Mouse (Mus musculus): ENCODE results near the gene Slc22a23. TPM values are rescaled to one million over a fixed set of nuclear protein-coding genes. Genes with fewer than 3 reads are reported as not detected.

The Slc22a23 gene
- total RNA-seq, 2 experiments from 2014 or later: 50.0 to 59.4 TPM

- DNase-seq (ENCODE audit: low spot score in 2 of 2): no peak
- intact Hi-C loops (cut with DNase I): loop anchor here (5.0 kb wide), 1 partner anchor 286 kb away; no protein-coding TSS in a partner anchor
Observed at GRCm38 (mm10) chr13:34346238-34346637, 1.3 kb upstream of the Slc22a23 start.

DNA sequence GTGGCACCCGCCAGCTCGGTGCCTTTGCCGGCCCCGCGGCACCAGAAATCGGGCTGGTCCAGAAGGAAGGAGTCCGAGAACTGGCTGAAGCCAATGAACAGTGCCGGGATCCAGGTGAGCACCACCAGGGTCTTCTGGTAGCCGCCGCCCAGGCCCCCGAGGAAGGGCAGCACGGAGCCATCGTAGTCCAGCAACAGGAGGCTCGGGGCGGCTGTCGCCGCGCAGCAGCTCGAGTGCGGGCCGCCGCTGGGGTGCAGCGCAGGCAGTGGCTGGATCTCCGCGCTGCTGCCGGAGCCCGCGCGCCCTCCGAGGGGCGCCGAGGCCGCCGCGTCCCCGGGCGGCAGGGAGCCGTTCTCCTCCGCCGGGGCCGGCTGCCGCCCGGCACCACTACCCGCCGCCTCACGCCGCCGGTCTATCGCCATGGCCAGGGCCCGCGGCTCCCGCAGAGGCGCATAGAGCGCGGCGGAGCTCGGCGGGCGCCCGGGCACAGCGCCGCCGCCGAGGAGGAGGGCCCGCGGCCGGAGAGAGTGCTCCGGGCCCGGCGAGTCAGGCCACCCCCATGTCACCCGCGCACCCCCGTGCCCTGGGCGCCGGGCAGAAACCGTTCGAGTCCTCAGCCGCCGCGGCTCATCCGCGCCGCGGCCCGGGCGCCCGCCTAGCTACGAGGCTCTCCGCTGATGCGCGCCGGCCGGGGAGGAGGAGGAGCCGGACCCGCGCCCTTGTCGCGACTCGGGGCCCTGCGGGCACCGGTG lies 430 bp downstream of the Slc22a23 start:
- intact Hi-C loops (cut with DNase I): loop anchor here (2.0 to 5.0 kb wide), 3 partner anchors 47 to 288 kb away; no protein-coding TSS in a partner anchor
- peak; percentile 59 to 73 for DNase-seq (ENCODE audit: low spot score in 2 of 2)

GRCm38 (mm10) chr13:34343719-34344375 lies 1.1 kb downstream of the Slc22a23 start:
- intact Hi-C loops (cut with DNase I): loop anchor here (2.0 to 5.0 kb wide), 2 partner anchors 47 to 155 kb away; no protein-coding TSS in a partner anchor
- DNase-seq (ENCODE audit: low spot score in 2 of 2): peak; percentile 45 to 65

DNA sequence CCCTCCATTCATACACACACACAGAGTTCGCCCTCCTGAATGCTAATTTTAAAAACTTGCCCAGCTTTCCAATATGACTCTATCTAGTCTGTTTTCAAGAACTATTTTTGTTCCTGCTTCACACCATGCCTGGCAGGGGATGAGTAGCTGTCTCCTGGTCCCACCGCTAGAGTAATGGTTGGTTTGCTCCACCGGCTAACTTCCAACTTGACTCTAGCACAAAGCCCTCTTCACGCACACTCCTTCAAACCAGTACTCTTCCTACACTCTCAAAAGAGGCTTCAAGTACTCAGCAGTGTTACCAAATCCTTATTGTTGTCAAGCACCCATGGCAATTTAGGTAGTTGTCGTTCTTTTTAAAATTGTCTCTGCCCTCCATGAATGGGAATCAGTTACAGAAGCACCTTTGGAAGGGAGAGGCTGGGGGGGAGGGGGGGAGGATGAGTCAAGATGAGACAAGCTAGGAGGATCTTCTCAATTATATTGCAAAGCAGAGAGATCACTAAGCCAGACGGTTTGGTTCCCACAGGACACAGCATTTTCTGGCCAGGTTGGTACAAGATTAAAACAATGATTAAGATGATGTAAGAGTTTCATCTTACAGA lies 2.6 kb downstream of the Slc22a23 start:
- intact Hi-C loops (cut with DNase I): loop anchor here (5.0 kb wide), 1 partner anchor 45 kb away; no protein-coding TSS in a partner anchor
- no peak for DNase-seq (ENCODE audit: low spot score in 2 of 2)

- DNase-seq (ENCODE audit: low spot score in 2 of 2): no peak
- intact Hi-C loops (cut with DNase I): no loop called here
Observed at GRCm38 (mm10) chr13:34336895-34337294, 8.1 kb downstream of the Slc22a23 start.

- no peak for DNase-seq (ENCODE audit: low spot score in 2 of 2)
- intact Hi-C loops (cut with DNase I): loop anchor here (2.0 kb wide), 1 partner anchor 14 kb away; no protein-coding TSS in a partner anchor
Observed at GRCm38 (mm10) chr13:34334847-34335246, 10.1 kb downstream of the Slc22a23 start.

GRCm38 (mm10) chr13:34332762-34333161 lies 12.2 kb downstream of the Slc22a23 start:
- intact Hi-C loops (cut with DNase I): no loop called here
- DNase-seq (ENCODE audit: low spot score in 2 of 2): peak in 1 of 2 experiments; percentile 30

- no peak for DNase-seq (ENCODE audit: low spot score in 2 of 2)
- intact Hi-C loops (cut with DNase I): no loop called here
Observed at GRCm38 (mm10) chr13:34331399-34332186, 13.4 kb downstream of the Slc22a23 start.

- intact Hi-C loops (cut with DNase I): no loop called here
- DNase-seq (ENCODE audit: low spot score in 2 of 2): no peak
Observed at GRCm38 (mm10) chr13:34329589-34329988, 15.4 kb downstream of the Slc22a23 start.

DNA sequence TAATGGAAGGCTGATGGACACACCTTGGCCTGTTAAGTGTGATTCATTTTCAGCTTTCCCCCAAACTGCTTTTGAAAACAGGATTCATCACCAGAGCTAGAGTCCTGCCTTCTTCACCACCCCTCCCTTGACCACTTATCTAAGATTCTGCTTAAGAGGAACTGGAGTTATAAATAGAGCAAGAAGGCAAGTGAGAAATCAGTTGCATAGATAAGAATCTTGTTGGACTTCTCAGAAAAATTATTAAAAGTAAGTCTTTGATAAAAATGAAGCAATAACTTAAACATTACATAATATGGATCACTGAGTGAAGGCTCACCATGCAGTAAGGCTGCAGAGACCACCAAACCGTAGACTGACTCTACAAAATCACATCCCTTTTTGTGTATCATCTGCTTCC lies 18.0 kb downstream of the Slc22a23 start:
- DNase-seq (ENCODE audit: low spot score in 2 of 2): no peak
- intact Hi-C loops (cut with DNase I): no loop called here

DNA sequence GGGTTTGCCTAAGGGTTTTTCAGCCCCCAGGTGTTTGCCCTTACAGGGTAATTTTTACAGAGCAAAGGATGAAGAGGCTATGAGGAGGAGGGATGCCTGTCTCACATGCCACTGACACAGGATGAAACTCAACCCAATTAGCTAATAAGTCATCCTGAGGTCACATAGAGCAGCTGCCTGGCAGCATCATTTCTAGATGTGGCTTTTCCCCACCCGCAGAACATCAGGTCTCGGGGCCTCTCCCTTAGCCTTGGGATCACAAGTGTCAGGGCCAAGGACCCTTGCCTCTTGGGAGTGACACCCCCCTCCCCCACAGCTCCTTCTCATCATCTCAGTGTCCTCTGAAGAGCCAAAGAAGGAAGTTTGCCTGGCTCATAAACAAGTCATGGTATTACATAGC lies 21.6 kb downstream of the Slc22a23 start:
- DNase-seq (ENCODE audit: low spot score in 2 of 2): no peak
- intact Hi-C loops (cut with DNase I): no loop called here

GRCm38 (mm10) chr13:34320482-34320881 lies 24.5 kb downstream of the Slc22a23 start:
- no peak for DNase-seq (ENCODE audit: low spot score in 2 of 2)
- intact Hi-C loops (cut with DNase I): loop anchor here (2.0 kb wide), 1 partner anchor 14 kb away; no protein-coding TSS in a partner anchor

GRCm38 (mm10) chr13:34317051-34317450 lies 27.9 kb downstream of the Slc22a23 start:
- intact Hi-C loops (cut with DNase I): no loop called here
- DNase-seq (ENCODE audit: low spot score in 2 of 2): no peak

- no peak for DNase-seq (ENCODE audit: low spot score in 2 of 2)
- intact Hi-C loops (cut with DNase I): no loop called here
Observed at GRCm38 (mm10) chr13:34316511-34316910, 28.5 kb downstream of the Slc22a23 start.

GRCm38 (mm10) chr13:34313033-34313491 lies 31.9 kb downstream of the Slc22a23 start:
- DNase-seq (ENCODE audit: low spot score in 2 of 2): peak; percentile 33
- intact Hi-C loops (cut with DNase I): no loop called here

DNA sequence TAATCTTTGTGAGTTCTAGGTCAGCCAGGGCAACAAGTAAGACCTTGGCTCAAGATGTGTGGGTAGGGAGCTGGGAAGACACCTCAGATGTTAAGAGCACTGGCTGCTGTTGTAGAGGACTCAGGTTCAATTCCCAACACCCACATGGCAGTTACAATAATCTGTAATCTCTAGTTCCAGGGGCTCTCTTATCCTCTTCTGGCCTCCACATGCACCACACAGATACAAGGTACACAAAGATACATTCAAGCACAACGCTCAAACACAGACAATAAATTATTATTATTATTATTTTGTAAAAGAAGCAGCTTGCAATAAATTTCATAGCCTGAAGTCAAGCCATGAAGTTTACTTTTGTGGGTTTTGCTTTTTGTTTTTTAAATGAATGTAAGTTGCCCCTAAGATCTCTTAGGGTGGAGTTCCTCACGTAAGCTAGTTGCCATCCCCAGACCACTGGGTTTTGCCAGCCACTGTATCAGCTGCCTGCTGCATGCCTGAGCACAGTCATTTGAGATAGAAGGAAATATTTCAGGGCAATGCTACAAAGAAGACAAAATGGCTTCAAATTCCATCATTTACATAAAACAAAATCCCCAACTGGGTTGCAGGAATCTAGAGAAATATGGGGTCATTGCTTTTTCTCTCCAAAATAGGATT lies 32.5 kb downstream of the Slc22a23 start:
- intact Hi-C loops (cut with DNase I): no loop called here
- no peak for DNase-seq (ENCODE audit: low spot score in 2 of 2)

GRCm38 (mm10) chr13:34311593-34311992 lies 33.4 kb downstream of the Slc22a23 start:
- intact Hi-C loops (cut with DNase I): no loop called here
- no peak for DNase-seq (ENCODE audit: low spot score in 2 of 2)

- no peak for DNase-seq (ENCODE audit: low spot score in 2 of 2)
- intact Hi-C loops (cut with DNase I): no loop called here
Observed at GRCm38 (mm10) chr13:34308604-34308927, 36.4 kb downstream of the Slc22a23 start.

Measured in left cerebral cortex, postnatal 36 days (tissue).